Mouse (Mus musculus) ZHBTc4 (cell line): Measurements from ENCODE around the gene Osbpl3.

Experiments
- DNase-seq: peaks from one replicate; pipeline ENCODE4 v3.0.0-alpha.2; 2011; ENCODE audit warnings: low read depth, low spot score

Osbpl3 gene

GRCm38 (mm10) chr6:50331477-50331876, 124.5 kb downstream of the Osbpl3 start:
- DNase-seq: no peak

GRCm38 (mm10) chr6:50329380-50329779, 126.6 kb downstream of the Osbpl3 start:
- no peak for DNase-seq

- DNase-seq: peak; percentile 82
These were observed 127.1 kb downstream of the Osbpl3 start for GRCm38 (mm10) chr6:50328901-50329300.

GRCm38 (mm10) chr6:50326192-50326591, 129.8 kb downstream of the Osbpl3 start:
- no peak for DNase-seq

GRCm38 (mm10) chr6:50325485-50325884, 130.5 kb downstream of the Osbpl3 start:
- DNase-seq: no peak

- no peak for DNase-seq
These were observed 133.4 kb downstream of the Osbpl3 start for GRCm38 (mm10) chr6:50322631-50323030.

- DNase-seq: no peak
These were observed 134.3 kb downstream of the Osbpl3 start for GRCm38 (mm10) chr6:50321739-50322138.

- DNase-seq: peak; percentile 67
These were observed 137.3 kb downstream of the Osbpl3 start for GRCm38 (mm10) chr6:50318590-50319172.

GRCm38 (mm10) chr6:50318150-50318549, 137.9 kb downstream of the Osbpl3 start:
- DNase-seq: no peak

- no peak for DNase-seq
These were observed 139.1 kb downstream of the Osbpl3 start for GRCm38 (mm10) chr6:50316795-50317505.

GRCm38 (mm10) chr6:50314406-50315071, 141.5 kb downstream of the Osbpl3 start:
- no peak for DNase-seq

- peak; percentile 86 for DNase-seq
These were observed 143.4 kb downstream of the Osbpl3 start for GRCm38 (mm10) chr6:50312647-50313046.

- peak; percentile 72 for DNase-seq
These were observed 147.0 kb downstream of the Osbpl3 start for GRCm38 (mm10) chr6:50309019-50309418.

GRCm38 (mm10) chr6:50306625-50307024, 149.4 kb downstream of the Osbpl3 start:
- no peak for DNase-seq

- peak; percentile 76 for DNase-seq
These were observed 151.0 kb downstream of the Osbpl3 start for GRCm38 (mm10) chr6:50304949-50305491.

GRCm38 (mm10) chr6:50301121-50301520, 154.9 kb downstream of the Osbpl3 start:
- no peak for DNase-seq

GRCm38 (mm10) chr6:50300622-50301021, 155.4 kb downstream of the Osbpl3 start:
- DNase-seq: peak; percentile 16

- no peak for DNase-seq
These were observed 156.9 kb downstream of the Osbpl3 start for GRCm38 (mm10) chr6:50299071-50299470.

GRCm38 (mm10) chr6:50297671-50298070, 158.3 kb downstream of the Osbpl3 start:
- no peak for DNase-seq

- no peak for DNase-seq
These were observed 160.9 kb downstream of the Osbpl3 start for GRCm38 (mm10) chr6:50295136-50295535.

GRCm38 (mm10) chr6:50294128-50294527, 161.9 kb downstream of the Osbpl3 start:
- DNase-seq: peak; percentile 90

GRCm38 (mm10) chr6:50291650-50292049, 164.4 kb downstream of the Osbpl3 start:
- DNase-seq: no peak
